Mouse (Mus musculus) E14TG2a.4 (cell line): ENCODE results near the gene Agap3.

ENCODE experiments used
- CTCF ChIP-seq: conservative IDR thresholded peaks from 2 replicates; pipeline ENCODE4 v1.5.1; 2014; ENCODE audit warnings: low read length
- NANOG ChIP-seq: IDR thresholded peaks from 2 replicates; pipeline ENCODE4 v1.6.1; 2014; ENCODE audit warnings: borderline replicate concordance, low read length, mixed read lengths
- POU5F1 ChIP-seq: IDR thresholded peaks from 2 replicates; pipeline ENCODE4 v1.6.1; 2014; ENCODE audit warnings: low read length, borderline replicate concordance

DNA sequence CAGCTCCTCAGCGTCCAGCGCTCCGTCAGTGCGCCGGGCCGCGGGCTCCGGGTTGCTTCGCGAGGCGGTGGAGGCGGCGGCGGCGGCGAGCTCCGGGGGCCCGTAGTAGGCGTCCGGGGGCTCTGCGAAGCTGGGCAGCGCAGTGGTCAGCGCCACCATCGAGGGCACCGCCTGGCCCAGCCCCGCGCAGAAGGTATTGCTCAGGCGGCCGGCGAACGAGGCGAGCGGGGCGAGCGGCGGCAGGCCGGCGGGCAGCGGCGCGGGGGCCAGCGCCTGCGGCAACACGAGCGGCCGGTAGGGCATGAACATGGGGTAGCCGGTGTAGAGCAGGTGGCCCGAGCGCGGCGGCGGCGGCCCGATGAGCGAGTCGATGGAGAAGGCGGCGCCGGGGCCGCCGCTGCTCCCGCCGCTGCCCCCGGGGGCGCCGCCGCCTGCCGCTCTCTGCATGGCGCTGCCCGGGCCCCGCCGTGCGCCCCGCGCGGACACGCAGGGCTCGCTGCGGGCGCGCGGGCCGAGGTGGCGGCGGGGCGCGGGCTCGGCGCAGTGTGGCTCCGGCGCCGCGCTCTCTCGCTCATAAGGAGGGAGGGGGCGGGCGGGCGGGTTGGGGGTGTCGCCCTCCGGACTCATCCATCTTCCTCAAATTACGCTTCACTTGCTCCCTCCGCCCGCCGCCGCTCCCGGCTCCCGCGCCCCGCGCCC, 74.4 kb downstream of the Agap3 start:
- no peak for TF ChIP-seq CTCF
- TF ChIP-seq POU5F1: no peak
- no peak for TF ChIP-seq NANOG
